Mouse (Mus musculus) C2C12 (cell line): ENCODE measurements around the gene Prrc2b. TPM values are rescaled to one million over a fixed set of nuclear protein-coding genes. Genes with fewer than 3 reads are reported as not detected.
A peak's percentile ranks its signal among the peaks of the same experiment; 100 is the strongest.

Source experiments
- H3K27me3 ChIP-seq: one replicate; pipeline ENCODE4 v1.6.1; 2011; ENCODE audit not compliant: control insufficient read depth, insufficient read depth, insufficient read length
- H3K36me3 ChIP-seq: one replicate; pipeline ENCODE4 v1.6.1; 2011; ENCODE audit not compliant: control insufficient read depth, insufficient read depth
- H3K4me3 ChIP-seq: one replicate; pipeline ENCODE4 v1.5.1; 2011; ENCODE audit warnings: mild to moderate bottlenecking, control low read depth; ENCODE audit not compliant: poor library complexity, insufficient read depth, severe bottlenecking
- H3K79me2 ChIP-seq: one replicate; pipeline ENCODE4 v1.6.1; 2011; ENCODE audit not compliant: control insufficient read depth, insufficient read depth
- H3K79me3 ChIP-seq: one replicate; pipeline ENCODE4 v1.6.1; 2011; ENCODE audit warnings: low read depth, control low read depth
- H3ac ChIP-seq: one replicate; pipeline ENCODE3; 2011; ENCODE audit warnings: low read depth; ENCODE audit not compliant: control insufficient read depth, insufficient read length
- CEBPB ChIP-seq: IDR thresholded peaks from one replicate; pipeline ENCODE4 v1.6.1; 2011; ENCODE audit warnings: low read depth, mild to moderate bottlenecking, control low read depth, moderate library complexity
- CTCF ChIP-seq: IDR thresholded peaks from one replicate; pipeline ENCODE4 v1.5.1; 2011; ENCODE audit not compliant: control insufficient read depth, insufficient read depth, insufficient read length
- FOSL1 ChIP-seq: IDR thresholded peaks from one replicate; pipeline ENCODE4 v1.8.0; 2011; ENCODE audit warnings: mild to moderate bottlenecking, low read length; ENCODE audit not compliant: poor library complexity, insufficient read depth, severe bottlenecking
- MAX ChIP-seq: IDR thresholded peaks from one replicate; pipeline ENCODE4 v1.6.1; 2011; ENCODE audit warnings: mild to moderate bottlenecking, control low read depth
- MYOD1 ChIP-seq: IDR thresholded peaks from one replicate; pipeline ENCODE4 v1.6.1; 2011; ENCODE audit warnings: low read depth; ENCODE audit not compliant: control insufficient read depth, insufficient read length
- MYOG ChIP-seq: IDR thresholded peaks from one replicate; pipeline ENCODE4 v1.6.1; 2011; ENCODE audit not compliant: control insufficient read depth, insufficient read length; ENCODE audit errors: extremely low read depth
- USF1 ChIP-seq: IDR thresholded peaks from one replicate; pipeline ENCODE4 v1.6.1; 2011; ENCODE audit warnings: low read depth, mild to moderate bottlenecking, control low read depth, moderate library complexity
- polyA plus RNA-seq: library from polyadenylated mRNA; unstranded; fragments of >200 nt; fragmentation: generic; extraction: Trizol; gene quantifications from one replicate; pipeline ENCODE4 v1.2.1, GENCODE M21; 2012; ENCODE audit warnings: missing spikeins

Prrc2b gene
- polyA plus RNA-seq, 1 experiment = 45.0 TPM

DNA sequence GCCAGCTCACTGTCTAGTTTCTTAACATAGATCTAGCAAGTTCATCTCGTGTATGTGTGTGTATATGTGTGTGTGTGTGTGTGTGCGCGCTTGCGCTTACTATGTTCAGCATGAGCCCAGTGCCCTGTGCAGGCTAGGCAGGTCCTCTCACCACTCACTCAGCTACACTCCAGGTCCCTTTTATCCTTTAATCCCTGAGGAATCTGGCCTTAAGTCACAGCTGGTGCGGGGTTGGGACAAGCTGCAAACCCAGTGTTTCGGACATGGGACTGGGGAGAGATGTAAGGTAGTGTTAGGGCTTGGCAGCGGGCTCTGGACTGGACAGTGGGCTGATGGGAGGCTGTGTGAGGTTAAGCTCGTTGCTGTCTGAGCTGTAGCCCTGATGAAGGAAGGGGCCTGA lies 19.1 kb downstream of the Prrc2b start:
- H3ac ChIP-seq = no peak overlapping the region
- H3K79me3 ChIP-seq = peaks cover 93% of the 10 kb centered on the region
- H3K79me2 ChIP-seq = peaks cover 100% of the 10 kb centered on the region
- H3K36me3 ChIP-seq = peaks cover 4% of the 10 kb centered on the region
- H3K27me3 ChIP-seq = no peaks in the 10 kb centered on the region
- no peak overlapping the region for H3K4me3 ChIP-seq
- TF ChIP-seq USF1 = no peak

- Histone ChIP-seq H3K79me2 (peaks cover 100% of the 10 kb centered on the region), H3K79me3 (peaks cover 93% of the 10 kb centered on the region), H3ac (no peak overlapping the region), H3K4me3 (no peak overlapping the region), H3K27me3 (no peaks in the 10 kb centered on the region), H3K36me3 (peaks cover 4% of the 10 kb centered on the region)
- TF ChIP-seq MAX = no peak
- TF ChIP-seq CEBPB = no peak
- no peak for TF ChIP-seq FOSL1
- no peak for TF ChIP-seq MYOG
- TF ChIP-seq MYOD1 = no peak
- no peak for TF ChIP-seq USF1
These were observed 21.0 kb downstream of the Prrc2b start for GRCm38 (mm10) chr2:32171658-32172433.

- H3K79me2 ChIP-seq = peaks cover 100% of the 10 kb centered on the region
- H3ac ChIP-seq = no peak overlapping the region
- H3K79me3 ChIP-seq = peaks cover 98% of the 10 kb centered on the region
- H3K36me3 ChIP-seq = peaks cover 8% of the 10 kb centered on the region
- H3K27me3 ChIP-seq = no peaks in the 10 kb centered on the region
- TF ChIP-seq MYOD1 (peak; percentile 89), MAX (no peak)
- H3K4me3 ChIP-seq = no peak overlapping the region
These were observed 23.4 kb downstream of the Prrc2b start for GRCm38 (mm10) chr2:32174170-32174741.

- H3ac ChIP-seq = peak overlapping the region; percentile 28
- H3K27me3 ChIP-seq = no peaks in the 10 kb centered on the region
- peaks cover 3% of the 10 kb centered on the region for H3K36me3 ChIP-seq
- TF ChIP-seq USF1 = no peak
- no peak for TF ChIP-seq CTCF
- no peak for TF ChIP-seq FOSL1
- TF ChIP-seq MAX = no peak
- TF ChIP-seq MYOD1 = no peak
- TF ChIP-seq CEBPB = no peak
- no peak for TF ChIP-seq MYOG
- peaks cover 98% of the 10 kb centered on the region for H3K79me3 ChIP-seq
- peaks cover 100% of the 10 kb centered on the region for H3K79me2 ChIP-seq
- H3K4me3 ChIP-seq = no peak overlapping the region
These were observed 24.2 kb downstream of the Prrc2b start for GRCm38 (mm10) chr2:32175051-32175466.

- Histone ChIP-seq H3K4me3 (no peak overlapping the region), H3K36me3 (peaks cover 3% of the 10 kb centered on the region), H3K79me3 (peaks cover 98% of the 10 kb centered on the region), H3K79me2 (peaks cover 100% of the 10 kb centered on the region), H3ac (no peak overlapping the region), H3K27me3 (no peaks in the 10 kb centered on the region)
- TF ChIP-seq CEBPB (no peak), USF1 (no peak), MYOG (no peak), CTCF (no peak), FOSL1 (no peak), MAX (no peak), MYOD1 (no peak)
These were observed 24.6 kb downstream of the Prrc2b start for GRCm38 (mm10) chr2:32175508-32175907.

- Histone ChIP-seq H3ac (no peak overlapping the region), H3K36me3 (peaks cover 3% of the 10 kb centered on the region), H3K79me3 (peaks cover 98% of the 10 kb centered on the region), H3K79me2 (peaks cover 100% of the 10 kb centered on the region), H3K27me3 (no peaks in the 10 kb centered on the region), H3K4me3 (no peak overlapping the region)
- no peak for TF ChIP-seq FOSL1
- no peak for TF ChIP-seq MYOG
- no peak for TF ChIP-seq CTCF
- TF ChIP-seq CEBPB = no peak
- TF ChIP-seq MAX = no peak
- TF ChIP-seq USF1 = no peak
- TF ChIP-seq MYOD1 = no peak
These were observed 26.0 kb downstream of the Prrc2b start for GRCm38 (mm10) chr2:32176848-32177247.
